Mouse (Mus musculus): ENCODE measurements around the gene Snd1. TPM values are rescaled to one million over a fixed set of nuclear protein-coding genes. Genes with fewer than 3 reads are reported as not detected.

The Snd1 gene
- polyA plus RNA-seq, 1 experiment, result 155 TPM

DNA sequence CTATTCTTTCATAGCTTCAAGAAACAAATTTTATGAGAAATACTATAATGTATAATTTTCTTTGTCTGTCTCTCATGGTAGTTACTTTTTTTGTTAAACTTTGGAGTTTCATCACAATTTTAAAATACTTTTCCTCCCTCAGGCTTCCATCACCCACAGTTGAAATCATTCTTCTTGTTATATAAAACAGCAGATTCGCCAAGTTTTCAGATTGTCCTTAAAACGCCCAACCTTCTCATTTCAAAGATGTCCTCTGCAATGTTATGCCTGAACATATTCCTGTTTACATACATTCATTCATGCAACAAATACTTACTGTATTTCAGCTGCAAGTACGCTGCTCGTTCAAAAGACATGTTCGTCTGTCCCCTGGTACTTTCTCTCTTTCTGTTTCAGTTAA is 188.7 kb downstream of the Snd1 start:
- Histone ChIP-seq H3K79me2 (ENCODE audit: control insufficient read depth, insufficient read depth) (peaks cover 27% of the 10 kb centered on the region), H3K4me3 (ENCODE audit: insufficient read depth, poor library complexity, severe bottlenecking) (no peak overlapping the region), H3K36me3 (ENCODE audit: control insufficient read depth, insufficient read depth) (peaks cover 12% of the 10 kb centered on the region), H3ac (ENCODE audit: control insufficient read depth, insufficient read length, low read depth) (no peak overlapping the region), H3K27me3 (ENCODE audit: control insufficient read depth, insufficient read depth, insufficient read length) (no peaks in the 10 kb centered on the region), H3K79me3 (ENCODE audit: low read depth) (peaks cover 10% of the 10 kb centered on the region)
- TF ChIP-seq MYOD1 (IDR thresholded peaks at IDR 0.05; ENCODE audit: control insufficient read depth, insufficient read length, low read depth), result no peak
- TF ChIP-seq CTCF (IDR thresholded peaks at IDR 0.05; ENCODE audit: control insufficient read depth, insufficient read depth, insufficient read length), result no peak
- no peak for TF ChIP-seq FOSL1 (IDR thresholded peaks at IDR 0.05; ENCODE audit: insufficient read depth, low read length, poor library complexity, severe bottlenecking)
- no peak for TF ChIP-seq CEBPB (IDR thresholded peaks at IDR 0.05; ENCODE audit: low read depth)
- no peak for TF ChIP-seq MAX (IDR thresholded peaks at IDR 0.05)
- no peak for TF ChIP-seq USF1 (IDR thresholded peaks at IDR 0.05; ENCODE audit: low read depth)
- no peak for TF ChIP-seq MYOG (IDR thresholded peaks at IDR 0.05; ENCODE audit: control insufficient read depth, extremely low read depth, insufficient read length)

DNA sequence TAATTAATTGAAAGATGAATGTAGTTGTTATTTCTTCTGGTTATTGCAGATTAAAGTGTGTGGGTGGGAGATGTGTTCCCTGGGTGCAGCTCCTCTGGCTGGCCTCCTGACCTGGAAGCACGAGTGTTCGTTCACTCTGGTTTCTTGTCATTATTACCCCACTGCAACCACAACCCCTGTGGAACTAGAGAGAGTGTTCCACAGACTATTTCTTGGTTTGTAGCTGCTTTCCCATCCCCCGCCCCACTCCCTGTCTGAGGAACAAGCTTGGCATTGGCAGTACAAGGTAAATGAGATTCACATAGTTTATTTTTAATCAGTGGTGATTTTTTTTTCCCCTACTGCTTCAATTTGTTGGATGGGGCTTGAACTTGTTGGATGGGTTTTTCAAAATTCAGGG is 189.8 kb downstream of the Snd1 start:
- H3K27me3 ChIP-seq (ENCODE audit: control insufficient read depth, insufficient read depth, insufficient read length), result no peaks in the 10 kb centered on the region
- peaks cover 23% of the 10 kb centered on the region for H3K36me3 ChIP-seq (ENCODE audit: control insufficient read depth, insufficient read depth)
- H3K79me3 ChIP-seq (ENCODE audit: low read depth), result peaks cover 10% of the 10 kb centered on the region
- no peak overlapping the region for H3K4me3 ChIP-seq (ENCODE audit: insufficient read depth, poor library complexity, severe bottlenecking)
- H3ac ChIP-seq (ENCODE audit: control insufficient read depth, insufficient read length, low read depth), result no peak overlapping the region
- H3K79me2 ChIP-seq (ENCODE audit: control insufficient read depth, insufficient read depth), result peaks cover 19% of the 10 kb centered on the region
- no peak for TF ChIP-seq FOSL1 (IDR thresholded peaks at IDR 0.05; ENCODE audit: insufficient read depth, low read length, poor library complexity, severe bottlenecking)
- TF ChIP-seq USF1 (IDR thresholded peaks at IDR 0.05; ENCODE audit: low read depth), result no peak
- TF ChIP-seq MYOD1 (IDR thresholded peaks at IDR 0.05; ENCODE audit: control insufficient read depth, insufficient read length, low read depth), result no peak
- TF ChIP-seq CTCF (IDR thresholded peaks at IDR 0.05; ENCODE audit: control insufficient read depth, insufficient read depth, insufficient read length), result no peak
- no peak for TF ChIP-seq MYOG (IDR thresholded peaks at IDR 0.05; ENCODE audit: control insufficient read depth, extremely low read depth, insufficient read length)
- no peak for TF ChIP-seq MAX (IDR thresholded peaks at IDR 0.05)
- TF ChIP-seq CEBPB (IDR thresholded peaks at IDR 0.05; ENCODE audit: low read depth), result no peak

DNA sequence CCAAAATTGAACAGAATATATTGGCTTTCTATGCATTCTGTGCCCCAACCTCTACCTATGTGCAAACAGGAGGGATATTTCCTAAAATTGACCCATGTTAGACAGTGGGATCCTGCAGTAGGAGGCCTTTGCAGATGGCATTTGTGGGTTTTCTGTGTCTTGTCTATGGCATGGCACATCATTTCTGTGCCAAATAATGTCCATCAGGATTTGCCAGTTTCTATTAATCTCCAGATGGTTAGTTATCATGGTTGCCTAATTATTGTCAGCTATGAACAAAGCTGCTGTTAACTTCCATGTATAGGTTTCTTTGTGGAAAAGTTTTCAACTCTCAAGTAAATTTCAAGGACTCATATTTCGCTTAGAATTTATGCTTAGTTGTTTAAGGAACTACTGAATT is 192.6 kb downstream of the Snd1 start:
- Histone ChIP-seq H3ac (ENCODE audit: control insufficient read depth, insufficient read length, low read depth) (no peak overlapping the region), H3K27me3 (ENCODE audit: control insufficient read depth, insufficient read depth, insufficient read length) (no peaks in the 10 kb centered on the region), H3K4me3 (ENCODE audit: insufficient read depth, poor library complexity, severe bottlenecking) (no peak overlapping the region), H3K36me3 (ENCODE audit: control insufficient read depth, insufficient read depth) (peaks cover 46% of the 10 kb centered on the region), H3K79me2 (ENCODE audit: control insufficient read depth, insufficient read depth) (peaks cover 12% of the 10 kb centered on the region), H3K79me3 (ENCODE audit: low read depth) (peaks cover 7% of the 10 kb centered on the region)
- TF ChIP-seq USF1 (IDR thresholded peaks at IDR 0.05; ENCODE audit: low read depth) (no peak), MYOD1 (IDR thresholded peaks at IDR 0.05; ENCODE audit: control insufficient read depth, insufficient read length, low read depth) (no peak), CTCF (IDR thresholded peaks at IDR 0.05; ENCODE audit: control insufficient read depth, insufficient read depth, insufficient read length) (no peak), MYOG (IDR thresholded peaks at IDR 0.05; ENCODE audit: control insufficient read depth, extremely low read depth, insufficient read length) (no peak), MAX (IDR thresholded peaks at IDR 0.05) (no peak), FOSL1 (IDR thresholded peaks at IDR 0.05; ENCODE audit: insufficient read depth, low read length, poor library complexity, severe bottlenecking) (no peak), CEBPB (IDR thresholded peaks at IDR 0.05; ENCODE audit: low read depth) (no peak)

DNA sequence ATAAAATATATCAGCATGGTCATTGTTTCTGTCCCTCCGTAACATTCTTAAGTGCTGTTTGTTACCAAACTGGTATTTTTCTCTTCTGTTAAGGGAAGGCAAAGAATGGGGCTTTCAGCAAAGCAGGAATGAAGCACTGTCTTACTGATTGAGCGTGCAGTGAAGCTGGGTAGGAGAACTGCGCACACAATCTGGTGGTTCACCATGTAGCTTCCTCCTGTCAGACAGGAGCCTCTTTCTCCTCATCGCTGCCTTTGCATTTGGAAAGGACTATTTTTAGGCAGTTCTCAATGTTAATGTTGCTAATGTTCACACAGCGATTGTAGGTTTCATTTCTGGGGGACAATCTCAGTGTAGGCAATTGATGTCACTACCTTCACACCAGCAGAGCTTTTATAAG is 194.3 kb downstream of the Snd1 start:
- Histone ChIP-seq H3K36me3 (ENCODE audit: control insufficient read depth, insufficient read depth) (peaks cover 45% of the 10 kb centered on the region), H3K27me3 (ENCODE audit: control insufficient read depth, insufficient read depth, insufficient read length) (no peaks in the 10 kb centered on the region), H3K79me2 (ENCODE audit: control insufficient read depth, insufficient read depth) (peaks cover 10% of the 10 kb centered on the region), H3K79me3 (ENCODE audit: low read depth) (peaks cover 7% of the 10 kb centered on the region), H3ac (ENCODE audit: control insufficient read depth, insufficient read length, low read depth) (no peak overlapping the region), H3K4me3 (ENCODE audit: insufficient read depth, poor library complexity, severe bottlenecking) (no peak overlapping the region)
- TF ChIP-seq USF1 (IDR thresholded peaks at IDR 0.05; ENCODE audit: low read depth), result no peak
- TF ChIP-seq MYOD1 (IDR thresholded peaks at IDR 0.05; ENCODE audit: control insufficient read depth, insufficient read length, low read depth), result no peak
- TF ChIP-seq CEBPB (IDR thresholded peaks at IDR 0.05; ENCODE audit: low read depth), result no peak
- TF ChIP-seq FOSL1 (IDR thresholded peaks at IDR 0.05; ENCODE audit: insufficient read depth, low read length, poor library complexity, severe bottlenecking), result no peak
- TF ChIP-seq MYOG (IDR thresholded peaks at IDR 0.05; ENCODE audit: control insufficient read depth, extremely low read depth, insufficient read length), result no peak
- no peak for TF ChIP-seq MAX (IDR thresholded peaks at IDR 0.05)
- TF ChIP-seq CTCF (IDR thresholded peaks at IDR 0.05; ENCODE audit: control insufficient read depth, insufficient read depth, insufficient read length), result no peak

DNA sequence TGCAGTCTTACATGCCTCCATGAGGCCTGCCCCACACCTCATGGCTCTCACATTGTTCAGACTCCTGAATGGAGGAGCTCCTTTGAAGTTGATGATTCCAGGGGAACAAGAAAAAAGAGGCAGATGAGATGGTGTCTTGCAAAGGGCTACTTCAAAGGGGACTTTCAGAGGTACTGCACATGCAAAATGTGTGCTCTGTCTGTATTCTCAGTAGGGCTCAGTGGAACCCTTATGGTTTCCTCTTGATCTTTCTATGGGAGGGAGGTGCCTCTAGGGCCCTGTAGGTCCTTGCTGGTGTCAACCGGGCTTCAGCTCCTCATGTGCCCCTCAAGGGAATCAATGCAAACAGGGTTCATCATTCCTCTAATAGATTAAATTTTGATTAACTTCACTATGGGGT is 197.4 kb downstream of the Snd1 start:
- no peaks in the 10 kb centered on the region for H3K27me3 ChIP-seq (ENCODE audit: control insufficient read depth, insufficient read depth, insufficient read length)
- no peak overlapping the region for H3K4me3 ChIP-seq (ENCODE audit: insufficient read depth, poor library complexity, severe bottlenecking)
- no peak overlapping the region for H3ac ChIP-seq (ENCODE audit: control insufficient read depth, insufficient read length, low read depth)
- peaks cover 4% of the 10 kb centered on the region for H3K79me3 ChIP-seq (ENCODE audit: low read depth)
- TF ChIP-seq USF1 (IDR thresholded peaks at IDR 0.05; ENCODE audit: low read depth) (no peak), CTCF (IDR thresholded peaks at IDR 0.05; ENCODE audit: control insufficient read depth, insufficient read depth, insufficient read length) (no peak), MYOG (IDR thresholded peaks at IDR 0.05; ENCODE audit: control insufficient read depth, extremely low read depth, insufficient read length) (no peak), FOSL1 (IDR thresholded peaks at IDR 0.05; ENCODE audit: insufficient read depth, low read length, poor library complexity, severe bottlenecking) (no peak), MYOD1 (IDR thresholded peaks at IDR 0.05; ENCODE audit: control insufficient read depth, insufficient read length, low read depth) (no peak), CEBPB (IDR thresholded peaks at IDR 0.05; ENCODE audit: low read depth) (no peak), MAX (IDR thresholded peaks at IDR 0.05) (no peak)
- H3K36me3 ChIP-seq (ENCODE audit: control insufficient read depth, insufficient read depth), result peaks cover 47% of the 10 kb centered on the region
- peaks cover under 1% of the 10 kb centered on the region for H3K79me2 ChIP-seq (ENCODE audit: control insufficient read depth, insufficient read depth)

DNA sequence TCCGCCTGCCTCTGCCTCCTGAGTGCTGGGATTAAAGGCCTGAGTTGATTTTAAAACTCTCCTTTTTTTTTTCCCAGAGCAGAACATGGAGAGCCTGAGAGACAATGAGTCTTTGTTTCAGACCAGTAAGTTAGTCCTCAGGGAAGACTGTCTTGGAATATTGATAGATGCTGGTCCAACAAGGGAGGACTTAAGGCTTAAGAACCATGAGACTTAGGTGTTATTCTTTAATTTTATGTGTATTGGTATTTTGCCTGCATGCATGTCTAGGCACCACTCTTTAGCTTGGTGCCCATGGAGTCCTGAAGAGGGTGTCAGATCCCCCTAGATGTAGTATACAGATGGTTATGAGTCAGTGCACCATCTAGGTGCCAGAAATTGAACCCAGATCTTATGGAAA is 199.7 kb downstream of the Snd1 start:
- TF ChIP-seq FOSL1 (IDR thresholded peaks at IDR 0.05; ENCODE audit: insufficient read depth, low read length, poor library complexity, severe bottlenecking) (no peak), MYOG (IDR thresholded peaks at IDR 0.05; ENCODE audit: control insufficient read depth, extremely low read depth, insufficient read length) (no peak), CTCF (IDR thresholded peaks at IDR 0.05; ENCODE audit: control insufficient read depth, insufficient read depth, insufficient read length) (no peak), CEBPB (IDR thresholded peaks at IDR 0.05; ENCODE audit: low read depth) (no peak), MYOD1 (IDR thresholded peaks at IDR 0.05; ENCODE audit: control insufficient read depth, insufficient read length, low read depth) (no peak), MAX (IDR thresholded peaks at IDR 0.05) (no peak), USF1 (IDR thresholded peaks at IDR 0.05; ENCODE audit: low read depth) (no peak)
- H3K79me2 ChIP-seq (ENCODE audit: control insufficient read depth, insufficient read depth), result peaks cover 6% of the 10 kb centered on the region
- peaks cover 3% of the 10 kb centered on the region for H3K79me3 ChIP-seq (ENCODE audit: low read depth)
- no peaks in the 10 kb centered on the region for H3K27me3 ChIP-seq (ENCODE audit: control insufficient read depth, insufficient read depth, insufficient read length)
- peaks cover 37% of the 10 kb centered on the region for H3K36me3 ChIP-seq (ENCODE audit: control insufficient read depth, insufficient read depth)
- H3ac ChIP-seq (ENCODE audit: control insufficient read depth, insufficient read length, low read depth), result no peak overlapping the region
- no peak overlapping the region for H3K4me3 ChIP-seq (ENCODE audit: insufficient read depth, poor library complexity, severe bottlenecking)

All from C2C12 (cell line).